Mouse (Mus musculus): ENCODE results near the gene Gapdhs. TPM values are rescaled to one million over a fixed set of nuclear protein-coding genes. Genes with fewer than 3 reads are reported as not detected.
"Not testable (repeated sequence)": the region's sequence is repeated elsewhere in the genome, so short reads cannot be mapped to it uniquely, and the experiment has no call there.

Gene Gapdhs
- polyA plus RNA-seq, 1 experiment from 2014 or later = 0.33 TPM

GRCm38 (mm10) chr7:30730064-30730722 is 13.3 kb downstream of the Gapdhs start:
- peaks cover 24% of the 10 kb centered on the region for H3K4me1 ChIP-seq
- H3K9me3 ChIP-seq (replicated peaks); DNase-seq (ENCODE audit: low spot score); H3K27me3 ChIP-seq (ENCODE audit: low read depth, poor library complexity, severe bottlenecking): not testable (repeated sequence)
- peak overlapping the region; percentile 86 for H3K4me3 ChIP-seq
- H3K27ac ChIP-seq (replicated peaks) = peak overlapping the region; percentile 91
- WGBS = 44% methylated on average over 9 of the region's 22 CpGs
- H3K36me3 ChIP-seq = peaks cover 53% of the 10 kb centered on the region

GRCm38 (mm10) chr7:30729396-30730063 is 14.0 kb downstream of the Gapdhs start, which contains the start of gene Tmem147:
Tmem147 (minus strand) TSS chr7:30729540.
- peaks cover 30% of the 10 kb centered on the region for H3K4me1 ChIP-seq
- no peaks in the 10 kb centered on the region for H3K27me3 ChIP-seq (ENCODE audit: low read depth, poor library complexity, severe bottlenecking)
- no peaks in the 10 kb centered on the region for H3K9me3 ChIP-seq (replicated peaks)
- DNase-seq (ENCODE audit: low spot score) = peak; percentile 94
- WGBS = under 1% methylated on average over 60 of the region's 60 CpGs
- peaks cover 48% of the 10 kb centered on the region for H3K36me3 ChIP-seq
- H3K4me3 ChIP-seq = peak within 1 kb of the TSS; percentile 86
- peak within 1 kb of the TSS; percentile 91 for H3K27ac ChIP-seq (replicated peaks)

- H3K9me3 ChIP-seq (replicated peaks) = no peaks in the 10 kb centered on the region
- H3K27ac ChIP-seq (replicated peaks) = peak overlapping the region; percentile 91
- peak overlapping the region; percentile 86 for H3K4me3 ChIP-seq
- DNase-seq (ENCODE audit: low spot score) = no peak
- WGBS = 10% methylated on average over 26 of the region's 26 CpGs
- H3K4me1 ChIP-seq = peaks cover 33% of the 10 kb centered on the region
- no peaks in the 10 kb centered on the region for H3K27me3 ChIP-seq (ENCODE audit: low read depth, poor library complexity, severe bottlenecking)
- peaks cover 41% of the 10 kb centered on the region for H3K36me3 ChIP-seq
Observed at GRCm38 (mm10) chr7:30728739-30729395, 14.6 kb downstream of the Gapdhs start.

- 86% methylated on average over 6 of the region's 6 CpGs for WGBS
- peaks cover 36% of the 10 kb centered on the region for H3K4me1 ChIP-seq
- no peaks in the 10 kb centered on the region for H3K9me3 ChIP-seq (replicated peaks)
- peaks cover 35% of the 10 kb centered on the region for H3K36me3 ChIP-seq
- H3K27ac ChIP-seq (replicated peaks) = no peak overlapping the region
- no peak for DNase-seq (ENCODE audit: low spot score)
- H3K27me3 ChIP-seq (ENCODE audit: low read depth, poor library complexity, severe bottlenecking) = no peaks in the 10 kb centered on the region
- peak overlapping the region; percentile 86 for H3K4me3 ChIP-seq
Observed at GRCm38 (mm10) chr7:30728214-30728613, 15.3 kb downstream of the Gapdhs start.

GRCm38 (mm10) chr7:30723274-30723953 is 20.1 kb downstream of the Gapdhs start:
- H3K27me3 ChIP-seq (ENCODE audit: low read depth, poor library complexity, severe bottlenecking) = peaks cover 13% of the 10 kb centered on the region; the same call in 1 of the 2 replicates
- H3K9me3 ChIP-seq (replicated peaks) = no peaks in the 10 kb centered on the region
- H3K4me3 ChIP-seq = no peak overlapping the region
- H3K27ac ChIP-seq (replicated peaks) = no peak overlapping the region
- no peak for DNase-seq (ENCODE audit: low spot score)
- H3K4me1 ChIP-seq = peaks cover 23% of the 10 kb centered on the region
- WGBS = 78% methylated on average over 6 of the region's 6 CpGs
- peaks cover 17% of the 10 kb centered on the region for H3K36me3 ChIP-seq

- DNase-seq (ENCODE audit: low spot score) = no peak
- no peak overlapping the region for H3K27ac ChIP-seq (replicated peaks)
- peaks cover 30% of the 10 kb centered on the region for H3K27me3 ChIP-seq (ENCODE audit: low read depth, poor library complexity, severe bottlenecking)
- 84% methylated on average over 7 of the region's 7 CpGs for WGBS
- no peak overlapping the region for H3K4me3 ChIP-seq
- H3K4me1 ChIP-seq = peaks cover 33% of the 10 kb centered on the region
- peaks cover under 1% of the 10 kb centered on the region for H3K36me3 ChIP-seq
- no peaks in the 10 kb centered on the region for H3K9me3 ChIP-seq (replicated peaks)
Observed at GRCm38 (mm10) chr7:30721286-30721685, 22.2 kb downstream of the Gapdhs start.

GRCm38 (mm10) chr7:30719669-30720068 is 23.8 kb downstream of the Gapdhs start:
- Histone ChIP-seq H3K4me1 (peaks cover 27% of the 10 kb centered on the region), H3K9me3 (replicated peaks) (no peaks in the 10 kb centered on the region), H3K27me3 (ENCODE audit: low read depth, poor library complexity, severe bottlenecking) (peaks cover 46% of the 10 kb centered on the region), H3K36me3 (no peaks in the 10 kb centered on the region), H3K4me3 (no peak overlapping the region), H3K27ac (replicated peaks) (no peak overlapping the region)
- no peak for DNase-seq (ENCODE audit: low spot score)
- 93% methylated on average over 5 of the region's 5 CpGs for WGBS

GRCm38 (mm10) chr7:30717716-30718046 is 25.8 kb downstream of the Gapdhs start:
- no peak for DNase-seq (ENCODE audit: low spot score)
- Histone ChIP-seq H3K36me3 (no peaks in the 10 kb centered on the region), H3K4me3 (peak overlapping the region; percentile 54), H3K9me3 (replicated peaks) (no peaks in the 10 kb centered on the region), H3K27me3 (ENCODE audit: low read depth, poor library complexity, severe bottlenecking) (peaks cover 46% of the 10 kb centered on the region), H3K4me1 (peaks cover 20% of the 10 kb centered on the region), H3K27ac (replicated peaks) (peak overlapping the region; percentile 60; the same call in 1 of the 2 replicates)
- 9% methylated on average over 14 of the region's 14 CpGs for WGBS

- peak; percentile 91 for DNase-seq (ENCODE audit: low spot score)
- Histone ChIP-seq H3K9me3 (replicated peaks) (no peaks in the 10 kb centered on the region), H3K4me3 (peak overlapping the region; percentile 54), H3K27ac (replicated peaks) (0 out of 2 replicates have a peak overlapping the region, but pooled peaks have one; percentile 60), H3K27me3 (ENCODE audit: low read depth, poor library complexity, severe bottlenecking) (peaks cover 46% of the 10 kb centered on the region), H3K4me1 (peaks cover 20% of the 10 kb centered on the region), H3K36me3 (no peaks in the 10 kb centered on the region)
- WGBS = 3% methylated on average over 43 of the region's 43 CpGs
Observed at GRCm38 (mm10) chr7:30717006-30717715, 26.3 kb downstream of the Gapdhs start.

GRCm38 (mm10) chr7:30711942-30712341 is 31.5 kb downstream of the Gapdhs start, which contains the start of gene Atp4a:
Atp4a (plus strand) TSS chr7:30712209.
- peaks cover 5% of the 10 kb centered on the region for H3K4me1 ChIP-seq
- H3K27me3 ChIP-seq (ENCODE audit: low read depth, poor library complexity, severe bottlenecking) = peaks cover 22% of the 10 kb centered on the region
- no peak for DNase-seq (ENCODE audit: low spot score)
- 90% methylated on average over 3 of the region's 3 CpGs for WGBS
- H3K27ac ChIP-seq (replicated peaks) = no peak within 1 kb of the TSS
- H3K36me3 ChIP-seq = no peaks in the 10 kb centered on the region
- H3K9me3 ChIP-seq (replicated peaks) = no peaks in the 10 kb centered on the region
- no peak within 1 kb of the TSS for H3K4me3 ChIP-seq

- 92% methylated on average over 1 of the region's 1 CpGs for WGBS
- no peaks in the 10 kb centered on the region for H3K27me3 ChIP-seq (ENCODE audit: low read depth, poor library complexity, severe bottlenecking)
- no peaks in the 10 kb centered on the region for H3K4me1 ChIP-seq
- no peaks in the 10 kb centered on the region for H3K9me3 ChIP-seq (replicated peaks)
- no peak overlapping the region for H3K4me3 ChIP-seq
- no peak for DNase-seq (ENCODE audit: low spot score)
- H3K36me3 ChIP-seq = no peaks in the 10 kb centered on the region
- no peak overlapping the region for H3K27ac ChIP-seq (replicated peaks)
Observed at GRCm38 (mm10) chr7:30707441-30707840, 36.0 kb downstream of the Gapdhs start.

Measured in midbrain, embryonic 10.5 days (tissue).